Mouse (Mus musculus): ENCODE measurements around the gene Cacnb3. TPM values are rescaled to one million over a fixed set of nuclear protein-coding genes. Genes with fewer than 3 reads are reported as not detected.

Gene Cacnb3
- polyA plus RNA-seq, 1 experiment from 2014 or later: 21.9 TPM

DNA sequence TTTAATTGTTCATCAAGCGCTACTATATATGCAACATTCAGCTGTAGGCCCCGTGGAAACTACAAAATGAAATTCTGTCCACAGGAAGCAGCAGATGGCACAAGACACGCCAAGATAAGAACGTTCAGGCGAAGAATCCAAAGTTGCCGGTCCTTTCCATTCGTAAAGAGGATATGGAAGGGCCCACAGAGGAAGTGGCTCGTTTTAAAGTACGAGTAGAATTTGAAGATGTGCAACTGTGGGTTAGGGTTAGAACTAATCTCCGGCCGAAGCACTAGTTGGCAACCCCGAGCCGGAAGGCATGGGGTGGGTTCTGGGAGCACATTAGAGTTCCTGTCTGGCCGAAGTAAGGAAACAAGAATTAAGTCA, 31.5 kb downstream of the Cacnb3 start:
- Histone ChIP-seq H3K36me3 (ENCODE audit: control insufficient read depth, insufficient read depth, low read length) (peaks cover 20% of the 10 kb centered on the region), H3K27ac (ENCODE audit: low read length) (peak overlapping the region; percentile 79), H3K27me3 (ENCODE audit: control insufficient read depth, insufficient read depth, low read depth, low read length) (no peaks in the 10 kb centered on the region), H3K4me3 (ENCODE audit: low read length) (peak overlapping the region; percentile 90), H3K4me1 (replicated peaks; ENCODE audit: control insufficient read depth, insufficient read depth, low read length) (peaks cover 8% of the 10 kb centered on the region), H3K4me2 (ENCODE audit: low read depth, low read length) (peak overlapping the region; percentile 82), H3K9ac (ENCODE audit: low read length) (peak overlapping the region; percentile 97), H3K9me3 (ENCODE audit: control insufficient read depth, low read length) (no peaks in the 10 kb centered on the region)
- WGBS: under 1% methylated on average over 14 of the region's 14 CpGs
- no peak; the same call in 1 of the 2 replicates for ATAC-seq (ENCODE audit: low read depth)

DNA sequence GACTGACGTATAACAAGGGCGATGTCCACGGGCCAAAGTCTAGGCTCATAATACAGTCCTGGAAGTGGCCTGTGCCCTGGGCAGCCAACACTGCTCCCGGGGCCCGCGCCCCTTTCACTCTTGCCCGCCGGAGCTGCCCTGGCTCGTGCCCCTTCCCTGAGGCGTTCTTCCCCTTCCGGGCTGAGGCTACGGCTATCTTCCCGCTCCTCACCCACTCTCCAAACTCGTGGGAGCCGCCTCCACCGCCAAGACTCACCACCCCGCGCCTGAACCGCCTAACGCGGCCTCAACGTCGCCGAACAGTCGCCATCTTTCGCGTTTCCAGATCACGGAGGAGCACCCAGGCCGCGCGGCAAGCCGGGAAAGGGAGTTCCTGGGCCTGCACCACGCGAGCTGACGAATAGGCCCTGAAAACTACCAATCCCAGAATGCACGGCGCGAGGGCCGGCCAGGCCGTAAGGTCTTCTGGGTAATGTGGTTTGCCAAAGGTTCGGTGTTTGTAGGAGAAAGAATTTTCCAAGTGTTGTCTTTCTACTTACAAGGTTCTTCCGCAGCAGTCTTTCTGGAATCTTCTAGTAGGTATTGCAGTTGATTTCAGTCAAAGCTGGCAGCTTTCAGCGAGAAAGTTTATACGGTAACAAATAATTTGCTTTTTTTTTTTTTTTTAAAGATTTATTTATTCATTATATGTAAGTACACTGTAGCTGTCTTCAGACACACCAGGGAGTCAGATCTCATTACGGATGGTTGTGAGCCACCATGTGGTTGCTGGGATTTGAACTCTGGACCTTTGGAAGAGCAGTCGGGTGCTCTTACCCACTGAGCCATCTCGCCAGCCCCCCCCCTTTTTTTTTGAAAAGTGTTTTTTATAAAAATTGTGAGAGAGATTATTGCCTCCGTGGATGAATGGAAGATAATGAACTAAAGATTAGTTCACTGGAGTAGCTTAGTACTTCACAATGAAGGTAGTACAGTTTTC, 32.2 kb downstream of the Cacnb3 start, which contains the start of gene Ddx23:
Ddx23 (minus strand) TSS at position 328 of the 979 bp plus-strand sequence.
- Histone ChIP-seq H3K9ac (ENCODE audit: low read length) (peak within 1 kb of the TSS; percentile 97), H3K4me3 (ENCODE audit: low read length) (peak within 1 kb of the TSS; percentile 90), H3K36me3 (ENCODE audit: control insufficient read depth, insufficient read depth, low read length) (peaks cover 14% of the 10 kb centered on the region), H3K27me3 (ENCODE audit: control insufficient read depth, insufficient read depth, low read depth, low read length) (no peaks in the 10 kb centered on the region), H3K27ac (ENCODE audit: low read length) (peak within 1 kb of the TSS; percentile 79), H3K4me2 (ENCODE audit: low read depth, low read length) (peak within 1 kb of the TSS; percentile 82), H3K9me3 (ENCODE audit: control insufficient read depth, low read length) (no peaks in the 10 kb centered on the region), H3K4me1 (replicated peaks; ENCODE audit: control insufficient read depth, insufficient read depth, low read length) (peaks cover 8% of the 10 kb centered on the region)
- ATAC-seq (ENCODE audit: low read depth): peak; percentile 98
- WGBS: 3% methylated on average over 47 of the region's 48 CpGs

DNA sequence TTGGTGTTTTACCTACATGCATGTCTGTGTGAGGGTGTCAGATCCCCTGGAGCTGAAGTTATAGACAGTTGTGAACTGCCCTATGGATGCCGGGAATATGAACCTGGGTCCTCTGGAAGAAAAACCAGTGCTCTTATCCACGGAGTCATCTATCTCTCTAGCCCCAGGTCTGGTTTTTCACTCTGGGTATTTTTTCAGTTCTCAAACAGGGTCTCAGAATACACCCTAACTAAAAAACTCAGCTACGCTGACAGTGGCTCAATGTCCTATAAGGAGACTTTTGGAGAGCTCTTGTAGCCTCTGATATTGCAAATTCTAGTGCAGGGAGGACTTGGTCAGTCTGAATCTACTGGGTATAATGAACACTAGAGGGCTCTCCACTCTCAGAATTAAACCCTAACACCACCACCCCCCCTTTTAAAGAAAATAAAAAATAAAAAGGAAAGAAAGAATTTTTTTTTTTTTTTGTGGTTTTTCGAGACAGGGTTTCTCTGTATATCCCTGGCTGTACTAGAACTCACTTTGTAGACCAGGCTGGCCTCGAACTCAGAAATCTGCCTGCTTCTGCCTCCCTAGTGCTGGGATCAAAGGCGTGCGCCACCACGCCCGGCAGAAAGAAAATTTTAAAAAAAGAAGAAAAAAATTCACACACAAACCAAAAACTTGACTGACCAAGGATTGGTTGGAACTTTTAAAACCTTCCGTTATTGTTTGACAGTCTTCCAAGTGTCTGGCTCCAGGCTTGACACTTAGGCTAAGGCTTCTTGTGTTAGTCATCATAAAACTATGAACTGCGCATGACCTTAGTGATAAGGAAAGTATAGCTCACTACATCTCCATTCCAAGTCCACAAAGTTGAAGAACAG, 33.6 kb downstream of the Cacnb3 start:
- Histone ChIP-seq H3K4me1 (replicated peaks; ENCODE audit: control insufficient read depth, insufficient read depth, low read length) (peaks cover 8% of the 10 kb centered on the region), H3K9me3 (ENCODE audit: control insufficient read depth, low read length) (no peaks in the 10 kb centered on the region), H3K4me2 (ENCODE audit: low read depth, low read length) (no peak overlapping the region), H3K4me3 (ENCODE audit: low read length) (no peak overlapping the region), H3K27me3 (ENCODE audit: control insufficient read depth, insufficient read depth, low read depth, low read length) (no peaks in the 10 kb centered on the region), H3K9ac (ENCODE audit: low read length) (no peak overlapping the region), H3K27ac (ENCODE audit: low read length) (no peak overlapping the region), H3K36me3 (ENCODE audit: control insufficient read depth, insufficient read depth, low read length) (peaks cover 3% of the 10 kb centered on the region; the same call in 1 of the 2 replicates)
- ATAC-seq (ENCODE audit: low read depth): no peak
- 65% methylated on average over 11 of the region's 11 CpGs for WGBS

DNA sequence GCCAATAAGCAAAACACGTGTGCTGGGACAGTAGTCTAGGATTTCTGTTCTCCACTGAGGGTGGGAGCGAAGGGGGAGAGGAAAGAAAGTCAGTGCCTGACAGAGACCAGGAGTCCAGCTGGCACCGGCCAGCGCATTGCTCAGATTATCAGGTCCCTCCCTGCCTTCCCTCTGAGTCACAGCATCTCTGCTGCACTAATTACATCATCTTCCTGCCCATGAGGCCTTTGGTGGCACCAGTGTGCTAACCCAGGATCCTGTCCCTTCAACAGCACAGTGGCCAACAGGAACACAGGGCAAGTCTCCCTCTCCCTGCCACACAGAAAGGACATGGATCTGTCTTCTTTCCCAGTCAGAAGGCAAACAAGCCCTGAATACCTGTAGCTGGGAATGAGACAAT, 42.0 kb downstream of the Cacnb3 start:
- Histone ChIP-seq H3K36me3 (ENCODE audit: control insufficient read depth, insufficient read depth, low read length) (no peaks in the 10 kb centered on the region), H3K4me2 (ENCODE audit: low read depth, low read length) (no peak overlapping the region), H3K9me3 (ENCODE audit: control insufficient read depth, low read length) (no peaks in the 10 kb centered on the region), H3K4me1 (replicated peaks; ENCODE audit: control insufficient read depth, insufficient read depth, low read length) (peaks cover 16% of the 10 kb centered on the region), H3K4me3 (ENCODE audit: low read length) (no peak overlapping the region), H3K27me3 (ENCODE audit: control insufficient read depth, insufficient read depth, low read depth, low read length) (peaks cover 38% of the 10 kb centered on the region), H3K27ac (ENCODE audit: low read length) (no peak overlapping the region), H3K9ac (ENCODE audit: low read length) (no peak overlapping the region)
- no peak for ATAC-seq (ENCODE audit: low read depth)
- 63% methylated on average over 4 of the region's 4 CpGs for WGBS

DNA sequence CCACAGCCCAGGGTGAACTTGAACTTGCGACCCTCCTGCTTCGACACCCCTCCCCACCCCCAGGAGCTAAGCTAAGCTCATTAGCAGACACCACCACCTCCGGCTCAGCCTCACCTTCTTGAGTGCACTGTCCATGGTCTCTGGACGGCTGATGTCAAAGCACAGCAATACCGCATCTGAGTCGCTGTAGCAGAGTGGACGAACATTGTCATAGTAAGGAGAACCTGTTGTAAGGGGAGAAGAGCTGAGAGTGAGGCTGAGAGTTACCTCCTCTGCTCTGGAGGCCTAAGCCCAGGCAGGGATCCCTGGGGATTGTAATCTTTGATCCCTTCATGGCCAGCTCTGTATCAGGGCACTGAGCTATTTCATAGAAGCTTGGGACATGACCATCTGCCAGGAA, 43.1 kb downstream of the Cacnb3 start:
- no peaks in the 10 kb centered on the region for H3K9me3 ChIP-seq (ENCODE audit: control insufficient read depth, low read length)
- H3K9ac ChIP-seq (ENCODE audit: low read length): no peak overlapping the region
- H3K4me2 ChIP-seq (ENCODE audit: low read depth, low read length): no peak overlapping the region
- no peak overlapping the region for H3K4me3 ChIP-seq (ENCODE audit: low read length)
- H3K4me1 ChIP-seq (replicated peaks; ENCODE audit: control insufficient read depth, insufficient read depth, low read length): peaks cover 16% of the 10 kb centered on the region
- no peak overlapping the region for H3K27ac ChIP-seq (ENCODE audit: low read length)
- no peaks in the 10 kb centered on the region for H3K36me3 ChIP-seq (ENCODE audit: control insufficient read depth, insufficient read depth, low read length)
- 76% methylated on average over 7 of the region's 7 CpGs for WGBS
- peaks cover 39% of the 10 kb centered on the region for H3K27me3 ChIP-seq (ENCODE audit: control insufficient read depth, insufficient read depth, low read depth, low read length)
- no peak for ATAC-seq (ENCODE audit: low read depth)

DNA sequence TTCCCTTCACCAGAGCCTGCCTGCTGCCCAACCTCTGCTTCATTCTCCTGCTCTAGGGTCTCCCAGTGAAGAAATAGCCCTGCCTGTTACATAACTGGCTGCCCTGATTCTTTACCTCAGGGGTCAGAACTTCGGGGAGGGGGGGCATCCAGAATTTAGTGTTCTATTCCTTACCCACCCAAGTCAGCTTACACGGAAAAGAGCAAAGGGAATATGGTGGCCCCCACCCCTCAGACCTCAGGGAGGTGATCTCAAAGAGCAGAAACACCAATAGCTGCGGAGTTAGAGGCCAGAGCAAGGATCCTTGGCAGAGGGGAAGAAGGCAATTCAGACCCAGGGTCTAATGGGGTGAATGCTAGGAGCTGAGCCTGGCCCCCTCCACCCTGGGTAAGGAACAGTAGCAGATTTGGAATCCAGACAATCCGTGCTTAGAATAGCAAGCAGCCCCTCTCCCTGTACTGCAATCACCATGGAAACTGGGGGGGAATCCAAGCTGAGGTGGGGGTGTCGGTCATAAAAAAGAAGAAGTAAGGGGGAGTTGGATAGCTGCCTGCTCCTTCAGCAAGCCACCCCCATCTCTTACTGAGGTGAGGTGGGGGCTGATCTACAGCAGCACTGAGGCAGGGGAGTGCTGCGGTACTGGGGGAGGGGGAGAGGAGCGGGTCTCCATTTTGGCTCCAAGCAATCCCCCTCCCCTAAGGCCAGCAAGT, 43.8 kb downstream of the Cacnb3 start:
- Histone ChIP-seq H3K27me3 (ENCODE audit: control insufficient read depth, insufficient read depth, low read depth, low read length) (peaks cover 39% of the 10 kb centered on the region), H3K4me3 (ENCODE audit: low read length) (no peak overlapping the region), H3K9me3 (ENCODE audit: control insufficient read depth, low read length) (no peaks in the 10 kb centered on the region), H3K9ac (ENCODE audit: low read length) (no peak overlapping the region), H3K4me2 (ENCODE audit: low read depth, low read length) (no peak overlapping the region), H3K27ac (ENCODE audit: low read length) (no peak overlapping the region), H3K36me3 (ENCODE audit: control insufficient read depth, insufficient read depth, low read length) (no peaks in the 10 kb centered on the region), H3K4me1 (replicated peaks; ENCODE audit: control insufficient read depth, insufficient read depth, low read length) (peaks cover 16% of the 10 kb centered on the region)
- whole genome bisulfite sequencing: 39% methylated on average over 7 of the region's 7 CpGs
- no peak for ATAC-seq (ENCODE audit: low read depth)

DNA sequence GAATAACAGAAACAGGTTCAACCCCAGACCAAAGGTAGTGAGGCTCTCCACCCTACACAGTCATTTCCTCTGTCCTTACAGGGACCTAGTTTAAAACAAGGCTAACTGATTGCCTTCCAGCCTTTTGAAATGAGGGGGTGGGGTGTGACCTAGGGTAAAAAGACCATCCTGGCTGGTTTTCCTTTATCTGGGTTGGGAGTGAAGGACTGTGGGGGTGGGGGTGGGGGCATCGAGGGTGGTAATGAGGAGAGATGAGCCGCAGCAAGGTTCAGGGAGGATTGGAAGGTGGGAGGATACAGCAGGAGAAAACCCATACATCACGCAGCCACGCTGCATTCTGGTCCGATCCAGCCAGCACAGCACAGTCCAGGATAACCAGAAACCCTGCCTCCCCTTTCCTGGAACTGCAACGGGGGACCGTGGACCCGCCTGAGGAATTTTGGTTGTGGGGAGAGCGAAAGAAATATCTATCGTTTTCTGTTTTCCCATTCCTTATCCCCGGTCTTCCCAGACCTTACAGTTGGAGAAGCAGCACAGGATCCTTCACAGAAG, 44.4 kb downstream of the Cacnb3 start:
- 25% methylated on average over 11 of the region's 11 CpGs for WGBS
- H3K4me2 ChIP-seq (ENCODE audit: low read depth, low read length): no peak overlapping the region
- no peak for ATAC-seq (ENCODE audit: low read depth)
- no peak overlapping the region for H3K9ac ChIP-seq (ENCODE audit: low read length)
- no peaks in the 10 kb centered on the region for H3K9me3 ChIP-seq (ENCODE audit: control insufficient read depth, low read length)
- peaks cover 16% of the 10 kb centered on the region for H3K4me1 ChIP-seq (replicated peaks; ENCODE audit: control insufficient read depth, insufficient read depth, low read length)
- H3K27me3 ChIP-seq (ENCODE audit: control insufficient read depth, insufficient read depth, low read depth, low read length): peaks cover 39% of the 10 kb centered on the region
- H3K36me3 ChIP-seq (ENCODE audit: control insufficient read depth, insufficient read depth, low read length): no peaks in the 10 kb centered on the region
- H3K27ac ChIP-seq (ENCODE audit: low read length): no peak overlapping the region
- no peak overlapping the region for H3K4me3 ChIP-seq (ENCODE audit: low read length)

DNA sequence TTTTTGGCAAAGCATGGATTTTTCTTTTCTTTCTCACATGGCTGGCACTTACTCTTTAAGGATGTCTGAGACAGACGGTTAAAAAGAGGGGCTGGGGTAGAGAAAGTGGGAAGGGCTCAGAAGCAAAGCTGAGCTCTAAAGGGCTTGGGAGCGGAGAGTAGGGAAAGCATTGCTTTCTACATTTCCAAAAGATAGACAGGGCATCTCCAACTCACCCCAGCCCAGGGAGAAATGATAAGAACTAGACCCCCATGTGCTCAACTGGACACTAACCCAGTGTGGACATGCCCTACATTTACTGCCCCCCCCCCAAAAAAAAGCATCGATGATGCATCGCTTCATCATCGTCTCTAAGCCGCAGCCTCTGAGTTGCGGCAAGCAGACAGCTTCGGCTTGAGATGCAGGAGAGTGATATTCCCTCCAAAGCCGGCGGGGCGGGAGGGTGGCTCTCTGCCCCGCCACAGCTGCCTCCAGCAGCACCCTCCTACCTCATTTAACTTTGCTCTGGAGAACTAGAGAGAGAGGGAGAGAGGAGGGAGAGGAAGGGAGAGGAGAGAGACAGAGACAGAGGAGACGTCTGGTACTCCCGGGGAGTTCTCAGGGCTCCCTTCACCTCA, 45.1 kb downstream of the Cacnb3 start:
- H3K4me1 ChIP-seq (replicated peaks; ENCODE audit: control insufficient read depth, insufficient read depth, low read length): peaks cover 16% of the 10 kb centered on the region
- H3K9ac ChIP-seq (ENCODE audit: low read length): peak overlapping the region; percentile 28; the same call in 1 of the 2 replicates
- no peaks in the 10 kb centered on the region for H3K9me3 ChIP-seq (ENCODE audit: control insufficient read depth, low read length)
- no peaks in the 10 kb centered on the region for H3K36me3 ChIP-seq (ENCODE audit: control insufficient read depth, insufficient read depth, low read length)
- H3K4me3 ChIP-seq (ENCODE audit: low read length): peak overlapping the region; percentile 3; the same call in 1 of the 2 replicates
- H3K27me3 ChIP-seq (ENCODE audit: control insufficient read depth, insufficient read depth, low read depth, low read length): peaks cover 39% of the 10 kb centered on the region
- no peak overlapping the region for H3K27ac ChIP-seq (ENCODE audit: low read length)
- 7% methylated on average over 14 of the region's 14 CpGs for WGBS
- H3K4me2 ChIP-seq (ENCODE audit: low read depth, low read length): peak overlapping the region; percentile 25; the same call in 1 of the 2 replicates
- no peak for ATAC-seq (ENCODE audit: low read depth)
